Mouse (Mus musculus) forebrain, embryonic 15.5 days (tissue): ENCODE results near the gene Wdr95. TPM values are rescaled to one million over a fixed set of nuclear protein-coding genes. Genes with fewer than 3 reads are reported as not detected.

ENCODE experiments used
- ATAC-seq: fragments of 200-750 bp; cut with Nextera tagmentation; replicated peaks from 2 replicates; pipeline ENCODE4 v1.8.0; 2017; ENCODE audit warnings: mild to moderate bottlenecking, moderate TSS enrichment, moderate library complexity
- H3K27ac ChIP-seq: fragments of 300-500 bp; sonication (generic); replicated peaks from 2 replicates; pipeline ENCODE4 v1.5.1; 2015; ENCODE audit warnings: mild to moderate bottlenecking, inconsistent platforms
- H3K27me3 ChIP-seq: fragments of 300-500 bp; sonication (generic); 2 replicates; pipeline ENCODE4 v1.6.1; 2015; ENCODE audit warnings: inconsistent platforms
- H3K36me3 ChIP-seq: fragments of 300-500 bp; sonication (generic); 2 replicates; pipeline ENCODE4 v1.6.1; 2015; ENCODE audit warnings: mild to moderate bottlenecking, inconsistent platforms
- H3K4me1 ChIP-seq: fragments of 300-500 bp; sonication (generic); 2 replicates; pipeline ENCODE4 v1.6.1; 2015; ENCODE audit warnings: inconsistent platforms
- H3K4me2 ChIP-seq: fragments of 300-500 bp; sonication (generic); replicated peaks from 2 replicates; pipeline ENCODE4 v1.6.1; 2015; ENCODE audit warnings: mild to moderate bottlenecking, inconsistent platforms
- H3K4me3 ChIP-seq: fragments of 300-500 bp; sonication (generic); 2 replicates; pipeline ENCODE4 v1.5.1; 2015; ENCODE audit warnings: mild to moderate bottlenecking, inconsistent platforms
- H3K9ac ChIP-seq: fragments of 300-500 bp; sonication (generic); replicated peaks from 2 replicates; pipeline ENCODE4 v1.6.1; 2015; ENCODE audit warnings: mild to moderate bottlenecking, inconsistent platforms
- H3K9me3 ChIP-seq: fragments of 300-500 bp; sonication (generic); 2 replicates; pipeline ENCODE4 v1.6.1; 2016; ENCODE audit warnings: inconsistent platforms
- WGBS: fragments of 180-500 bp; shearing (Covaris S2); methylation state at CpG from one replicate; pipeline ENCODE4 v1.1.7; 2015; ENCODE audit warnings: mixed read lengths; 5-methylcytosine and 5-hydroxymethylcytosine counted together
- polyA plus RNA-seq: library from polyadenylated mRNA; unstranded; fragments of >200 nt; fragmentation: Nextera tagmentation; extraction: Ambion mirVana; gene quantifications from 2 replicates; pipeline ENCODE4 v1.2.1, GENCODE M21; 2015

The Wdr95 gene
- polyA plus RNA-seq, 1 experiment from 2014 or later, result 0.46 TPM

DNA sequence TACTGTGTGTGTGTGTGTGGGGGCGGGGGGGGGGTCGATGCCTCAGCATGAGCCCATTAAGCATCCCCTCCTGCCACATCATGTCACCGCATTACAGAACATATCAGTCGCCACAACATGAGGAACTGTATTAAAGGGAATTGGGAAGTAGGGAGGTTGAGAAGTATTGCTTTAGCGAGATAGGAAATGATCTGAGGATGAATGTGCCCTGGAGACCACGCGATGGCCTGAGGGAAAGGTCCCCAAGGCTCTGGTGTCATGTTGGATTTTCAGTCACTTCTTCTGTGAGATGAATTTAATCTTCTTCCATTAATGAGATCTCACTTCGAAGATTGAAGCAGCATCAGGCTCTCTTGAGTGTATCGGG, 130.9 kb downstream of the Wdr95 start:
- 77% methylated on average over 9 of the region's 9 CpGs for WGBS
- no peak for ATAC-seq
- no peak overlapping the region for H3K4me3 ChIP-seq
- no peak overlapping the region for H3K9ac ChIP-seq
- H3K36me3 ChIP-seq, result no peaks in the 10 kb centered on the region
- no peak overlapping the region for H3K27ac ChIP-seq
- no peaks in the 10 kb centered on the region for H3K4me1 ChIP-seq
- H3K9me3 ChIP-seq, result no peaks in the 10 kb centered on the region
- H3K4me2 ChIP-seq, result no peak overlapping the region
- H3K27me3 ChIP-seq, result no peaks in the 10 kb centered on the region

DNA sequence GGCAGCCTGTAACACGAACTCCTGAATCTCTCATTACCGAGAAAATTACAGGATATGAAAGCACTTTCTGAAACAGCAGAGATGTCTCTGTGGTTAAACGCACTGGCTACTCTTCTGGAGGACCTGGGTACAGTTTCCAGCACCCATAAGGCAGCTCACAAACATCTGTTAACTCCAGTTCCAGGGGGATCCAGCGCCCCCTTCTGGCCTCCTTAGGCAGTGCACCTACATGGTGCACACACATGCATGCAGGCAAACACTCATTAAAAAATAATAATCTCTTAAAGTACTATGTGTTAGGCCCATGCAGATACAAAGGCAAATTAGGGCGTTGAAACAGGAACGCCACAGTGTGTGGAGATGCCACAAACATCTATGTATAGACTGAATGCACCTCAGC, 132.9 kb downstream of the Wdr95 start:
- ATAC-seq, result no peak
- Histone ChIP-seq H3K27ac (no peak overlapping the region), H3K4me2 (no peak overlapping the region)

More for the DNA sequence above, 132.9 kb downstream of the Wdr95 start:
- Histone ChIP-seq H3K27me3 (no peaks in the 10 kb centered on the region), H3K4me1 (no peaks in the 10 kb centered on the region), H3K4me3 (no peak overlapping the region), H3K9ac (no peak overlapping the region), H3K36me3 (no peaks in the 10 kb centered on the region), H3K9me3 (no peaks in the 10 kb centered on the region)
- 90% methylated on average over 6 of the region's 6 CpGs for WGBS

Other genes with a start within 250 kb of the Wdr95 start
- 0.95 and 1.7 TPM in 2 replicates for gene Medag, start 116.9 kb upstream of the Wdr95 start, polyA plus RNA-seq
- gene Tex26, start 89.0 kb upstream of the Wdr95 start, polyA plus RNA-seq, result 1.3 and 2.1 TPM in 2 replicates
- 108 and 112 TPM in 2 replicates for gene Hsph1, start 107.7 kb downstream of the Wdr95 start, polyA plus RNA-seq
- gene B3glct, start 149.6 kb downstream of the Wdr95 start, polyA plus RNA-seq, result 12.8 and 13.2 TPM in 2 replicates